Mouse (Mus musculus) heart, embryonic 16.5 days (tissue): Measurements from ENCODE around the gene Ubfd1. TPM values are rescaled to one million over a fixed set of nuclear protein-coding genes. Genes with fewer than 3 reads are reported as not detected.

Experiments
- ATAC-seq: fragments of 200-750 bp; cut with Nextera tagmentation; replicated peaks from 2 replicates; pipeline ENCODE4 v1.8.0; 2017; ENCODE audit warnings: moderate number of reproducible peaks; ENCODE audit not compliant: insufficient read depth, low FRiP score; ENCODE audit errors: extremely low read depth
- H3K27ac ChIP-seq: fragments of 300-500 bp; sonication (generic); 2 replicates; pipeline ENCODE4 v1.5.1; 2014; ENCODE audit warnings: mild to moderate bottlenecking, low read length, control low read depth, moderate library complexity
- H3K27me3 ChIP-seq: fragments of 300-500 bp; sonication (generic); 2 replicates; pipeline ENCODE4 v1.6.1; 2014; ENCODE audit warnings: low read length, mixed read lengths; ENCODE audit not compliant: control insufficient read depth, insufficient read depth
- H3K36me3 ChIP-seq: fragments of 300-500 bp; sonication (generic); 2 replicates; pipeline ENCODE4 v1.6.1; 2014; ENCODE audit not compliant: control insufficient read depth, insufficient read depth
- H3K4me1 ChIP-seq: fragments of 300-500 bp; sonication (generic); 2 replicates; pipeline ENCODE4 v1.6.1; 2014; ENCODE audit warnings: low read length, mixed read lengths; ENCODE audit not compliant: control insufficient read depth, insufficient read depth
- H3K4me2 ChIP-seq: fragments of 300-500 bp; sonication (generic); 2 replicates; pipeline ENCODE4 v1.6.1; 2014; ENCODE audit warnings: low read depth, mild to moderate bottlenecking, control low read depth, low read length
- H3K4me3 ChIP-seq: fragments of 300-500 bp; sonication (generic); 2 replicates; pipeline ENCODE4 v1.5.1; 2014; ENCODE audit warnings: mild to moderate bottlenecking, control low read depth, low read length
- H3K9ac ChIP-seq: fragments of 300-500 bp; sonication (generic); 2 replicates; pipeline ENCODE4 v1.6.1; 2014; ENCODE audit warnings: low read length, control low read depth
- H3K9me3 ChIP-seq: fragments of 300-500 bp; sonication (generic); replicated peaks from 2 replicates; pipeline ENCODE4 v1.6.1; 2016; ENCODE audit warnings: low read length; ENCODE audit not compliant: control insufficient read depth
- WGBS: fragments of 180-500 bp; shearing (Covaris S2); extraction: QIAGEN DNeasy Blood & Tissue Kit; methylation state at CpG from one replicate; pipeline ENCODE4 v1.1.7; 2014; 5-methylcytosine and 5-hydroxymethylcytosine counted together
- polyA plus RNA-seq: library from polyadenylated mRNA; unstranded; fragments of >200 nt; fragmentation: Nextera tagmentation; extraction: Ambion mirVana; gene quantifications from 2 replicates; pipeline ENCODE4 v1.2.1, GENCODE M21; 2015

Ubfd1 gene
- polyA plus RNA-seq, result 43.1 and 44.5 TPM in 2 replicates

DNA sequence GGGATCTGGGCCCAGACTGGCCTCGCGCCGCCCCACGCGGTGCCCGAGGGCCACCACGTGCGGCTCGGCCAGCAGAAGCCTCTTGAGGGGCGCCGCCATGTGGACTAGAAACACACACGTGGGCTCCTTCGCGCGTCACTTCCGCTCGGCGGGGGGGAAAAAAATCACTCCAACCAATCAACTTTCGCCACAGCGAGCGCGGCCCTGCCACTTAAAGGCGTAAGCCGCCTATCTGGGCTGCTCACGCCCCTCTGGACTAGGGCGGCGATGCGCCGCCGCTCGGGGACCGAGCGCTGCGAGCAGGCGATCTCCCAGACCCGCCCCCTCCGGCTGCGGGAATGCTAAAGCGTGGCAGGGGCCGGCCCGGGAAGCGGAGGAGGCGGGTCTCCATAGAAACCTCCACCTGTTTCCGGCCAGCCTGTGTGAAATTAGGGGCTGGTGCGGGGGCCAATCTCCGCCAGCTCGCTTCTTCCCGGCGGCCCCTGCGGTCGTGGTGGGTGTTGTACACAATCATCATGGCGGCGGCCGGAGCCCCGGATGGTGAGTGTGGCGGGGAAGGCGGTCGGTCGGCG is at the start of gene Ubfd1, which contains the start of gene Ears2:
Ubfd1 (plus strand) TSS at position 231 of the 572 bp plus-strand sequence.
Ears2 (minus strand) TSS at position 319 of the 572 bp plus-strand sequence.
- ATAC-seq, result peak; percentile 98
- Histone ChIP-seq H3K27ac (peak within 1 kb of the TSS; percentile 87), H3K9me3 (no peaks in the 10 kb centered on the region), H3K36me3 (peaks cover 26% of the 10 kb centered on the region), H3K4me3 (peak within 1 kb of the TSS; percentile 99), H3K4me1 (peaks cover 31% of the 10 kb centered on the region), H3K27me3 (no peaks in the 10 kb centered on the region), H3K9ac (peak within 1 kb of the TSS; percentile 97), H3K4me2 (peak within 1 kb of the TSS; percentile 96)
- WGBS, result under 1% methylated on average over 60 of the region's 60 CpGs

DNA sequence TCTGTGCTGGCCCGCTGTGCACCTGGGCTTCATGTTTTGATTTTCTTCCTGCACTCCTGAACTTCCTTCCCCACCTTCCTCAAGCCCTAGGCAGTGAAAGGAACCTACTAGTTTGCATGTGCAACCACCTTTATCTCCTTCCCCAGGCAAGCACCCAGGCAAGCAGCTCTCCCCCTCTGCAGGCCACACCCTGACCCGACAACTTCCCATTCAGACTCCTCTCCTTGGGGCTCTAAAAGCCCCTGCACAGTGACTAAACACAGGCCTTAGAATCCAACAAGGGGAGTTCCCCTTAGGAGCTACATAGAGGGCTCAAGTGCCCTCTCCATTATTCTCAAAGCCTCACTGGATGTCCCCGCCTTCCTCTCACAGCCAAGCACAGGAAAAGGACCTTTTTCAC is 48.7 kb upstream of the Ubfd1 start:
- Histone ChIP-seq H3K4me3 (0 out of 2 replicates have a peak overlapping the region, but pooled peaks have one; percentile 12), H3K27me3 (no peaks in the 10 kb centered on the region), H3K9me3 (no peaks in the 10 kb centered on the region), H3K9ac (0 out of 2 replicates have a peak overlapping the region, but pooled peaks have one; percentile 26), H3K4me2 (peak overlapping the region; percentile 23; the same call in 1 of the 2 replicates), H3K4me1 (peaks cover 40% of the 10 kb centered on the region), H3K27ac (peak overlapping the region; percentile 37), H3K36me3 (no peaks in the 10 kb centered on the region; the same call in 1 of the 2 replicates)
- ATAC-seq, result no peak
- WGBS, result 39% methylated on average over 3 of the region's 3 CpGs

DNA sequence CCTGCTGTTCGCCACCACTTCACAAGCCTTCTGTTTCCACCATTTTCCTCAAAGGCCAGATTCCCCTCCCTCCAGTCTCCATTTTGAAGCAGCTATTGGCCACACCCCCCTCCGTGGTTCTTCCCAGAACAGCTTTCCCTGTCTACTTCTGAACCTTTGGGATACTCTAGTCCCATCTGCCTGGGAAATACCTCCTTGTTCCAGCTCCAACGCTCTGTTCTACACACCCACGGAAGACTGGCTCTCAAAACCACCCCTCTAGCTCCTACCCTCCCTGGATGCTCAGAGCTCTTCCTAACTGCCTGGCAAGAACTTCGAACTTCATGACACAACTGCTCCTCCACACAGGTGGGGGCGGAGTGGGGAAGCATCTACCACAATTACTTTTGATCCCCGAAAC is 48.0 kb upstream of the Ubfd1 start:
- Histone ChIP-seq H3K27me3 (no peaks in the 10 kb centered on the region), H3K36me3 (no peaks in the 10 kb centered on the region; the same call in 1 of the 2 replicates), H3K4me1 (peaks cover 40% of the 10 kb centered on the region), H3K27ac (no peak overlapping the region), H3K9ac (peak overlapping the region; percentile 30), H3K4me2 (peak overlapping the region; percentile 74), H3K9me3 (no peaks in the 10 kb centered on the region), H3K4me3 (peak overlapping the region; percentile 12)
- WGBS, result 83% methylated on average over 7 of the region's 7 CpGs
- ATAC-seq, result no peak

DNA sequence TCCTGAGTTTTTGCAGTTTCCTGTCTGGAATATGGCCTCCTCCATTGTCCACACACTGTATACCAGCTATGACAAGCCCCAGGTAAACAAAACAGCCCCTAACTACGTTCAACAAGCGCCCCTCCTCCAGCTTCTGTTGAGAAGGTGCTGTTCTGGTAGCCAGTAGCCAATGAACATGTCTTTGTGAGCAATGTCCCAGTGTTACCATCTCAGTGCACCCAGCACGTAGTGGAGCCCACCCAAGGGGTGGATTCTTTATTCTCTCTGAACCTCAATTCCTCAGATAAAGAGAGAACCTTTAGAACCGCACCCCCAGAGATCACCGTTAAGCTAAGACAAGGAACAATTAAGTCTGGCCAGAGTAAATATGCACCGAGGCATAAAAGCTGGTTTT is 46.7 kb upstream of the Ubfd1 start:
- WGBS, result 3% methylated on average over 6 of the region's 6 CpGs

DNA sequence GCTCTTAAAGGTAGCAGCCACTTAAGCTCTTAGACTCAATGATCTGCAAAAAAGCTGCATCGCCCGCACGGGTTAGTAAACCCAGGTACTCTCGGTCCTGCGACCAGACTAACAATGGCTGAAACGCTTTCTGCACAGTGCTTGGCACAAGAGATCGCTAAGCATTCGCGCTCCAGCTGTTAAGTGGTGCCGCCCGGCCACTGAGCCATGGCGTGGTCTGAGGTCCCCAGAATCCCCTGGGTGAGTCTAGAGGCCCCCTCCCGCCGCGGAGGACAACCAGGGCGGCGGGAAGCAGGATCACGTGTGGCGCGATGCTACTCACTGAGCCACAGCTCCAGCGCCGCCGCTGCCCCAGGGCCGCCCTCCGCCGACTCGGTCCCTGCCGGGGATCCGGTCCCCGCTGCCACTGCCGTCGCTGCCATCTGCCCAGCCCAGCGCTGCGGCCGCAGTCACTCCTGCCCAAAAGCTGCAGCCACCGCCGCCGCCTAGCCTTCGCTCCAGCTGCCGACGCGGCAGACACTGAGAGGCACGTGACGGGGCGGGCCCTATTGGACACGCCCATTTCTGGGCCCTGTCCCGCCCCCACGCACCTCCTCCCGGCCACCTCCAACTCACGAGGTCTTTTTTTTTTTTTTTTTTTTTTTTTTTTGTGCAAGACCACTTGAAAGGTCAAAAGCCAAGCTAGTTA is 46.2 kb upstream of the Ubfd1 start, which contains the start of gene Gga2:
Gga2 (minus strand) TSS at position 556 of the 688 bp plus-strand sequence.
- under 1% methylated on average over 50 of the region's 50 CpGs for WGBS
- Histone ChIP-seq H3K9ac (peak within 1 kb of the TSS; percentile 82), H3K4me2 (peak within 1 kb of the TSS; percentile 74), H3K27me3 (no peaks in the 10 kb centered on the region), H3K9me3 (no peaks in the 10 kb centered on the region), H3K4me1 (peaks cover 24% of the 10 kb centered on the region), H3K4me3 (peak within 1 kb of the TSS; percentile 68), H3K36me3 (no peaks in the 10 kb centered on the region; the same call in 1 of the 2 replicates), H3K27ac (peak within 1 kb of the TSS; percentile 85)
- ATAC-seq, result peak; percentile 84

More for the DNA sequence above, 46.7 kb upstream of the Ubfd1 start:
- no peaks in the 10 kb centered on the region; the same call in 1 of the 2 replicates for H3K36me3 ChIP-seq
- H3K4me2 ChIP-seq, result peak overlapping the region; percentile 74
- H3K9ac ChIP-seq, result peak overlapping the region; percentile 82
- no peaks in the 10 kb centered on the region for H3K27me3 ChIP-seq
- H3K27ac ChIP-seq, result peak overlapping the region; percentile 85
- peaks cover 30% of the 10 kb centered on the region for H3K4me1 ChIP-seq
- peak; percentile 8; the same call in 1 of the 2 replicates for ATAC-seq
- no peaks in the 10 kb centered on the region for H3K9me3 ChIP-seq
- peak overlapping the region; percentile 68 for H3K4me3 ChIP-seq

DNA sequence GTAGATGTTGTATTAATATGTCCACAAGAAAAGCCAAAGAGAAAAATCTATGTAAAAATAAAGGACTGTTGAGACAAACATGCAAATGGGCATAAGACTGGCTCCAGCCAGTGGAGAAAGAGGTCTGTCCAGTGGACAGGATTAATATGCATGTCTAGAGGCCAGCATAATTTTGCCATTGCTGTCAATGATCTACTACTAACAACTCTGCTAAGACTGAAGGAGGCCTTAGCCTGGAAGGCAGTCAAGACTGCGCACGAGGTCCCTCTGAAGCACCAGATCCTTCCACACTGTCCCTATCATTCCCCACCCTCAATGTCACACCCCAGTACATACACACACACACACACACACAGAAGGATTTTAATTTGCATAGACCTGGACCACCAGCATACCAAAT is 44.8 kb upstream of the Ubfd1 start:
- peaks cover 19% of the 10 kb centered on the region for H3K4me1 ChIP-seq
- no peaks in the 10 kb centered on the region for H3K9me3 ChIP-seq
- no peak overlapping the region for H3K27ac ChIP-seq
- H3K4me2 ChIP-seq, result no peak overlapping the region
- no peak overlapping the region for H3K4me3 ChIP-seq
- H3K9ac ChIP-seq, result no peak overlapping the region
- no peaks in the 10 kb centered on the region; the same call in 1 of the 2 replicates for H3K36me3 ChIP-seq
- no peaks in the 10 kb centered on the region for H3K27me3 ChIP-seq
- WGBS, result 96% methylated on average over 2 of the region's 2 CpGs
- no peak for ATAC-seq

DNA sequence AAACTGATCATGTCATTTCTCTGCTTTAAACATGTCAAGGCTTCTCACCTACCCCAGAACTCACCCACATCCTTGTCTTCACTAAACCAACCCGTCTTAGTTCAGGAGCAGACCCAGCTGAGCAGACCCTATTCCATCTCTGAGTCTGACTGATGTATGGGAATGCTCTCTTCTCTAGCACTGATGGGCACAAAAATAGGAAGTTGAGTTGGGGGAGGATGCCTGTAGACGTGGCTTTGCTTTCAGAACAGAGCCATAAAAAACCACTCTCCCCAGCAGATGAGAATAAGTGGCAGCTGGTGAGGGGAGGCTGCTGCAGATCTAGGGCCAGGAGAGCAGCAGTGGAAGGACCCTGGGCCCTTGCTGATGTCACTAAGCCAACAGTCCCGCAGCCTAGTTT is 33.6 kb upstream of the Ubfd1 start:
- H3K36me3 ChIP-seq, result peaks cover 12% of the 10 kb centered on the region
- no peaks in the 10 kb centered on the region for H3K4me1 ChIP-seq
- H3K4me3 ChIP-seq, result no peak overlapping the region
- H3K9me3 ChIP-seq, result no peaks in the 10 kb centered on the region
- no peak overlapping the region for H3K4me2 ChIP-seq
- H3K9ac ChIP-seq, result no peak overlapping the region
- no peaks in the 10 kb centered on the region for H3K27me3 ChIP-seq
- ATAC-seq, result no peak
- WGBS, result 59% methylated on average over 3 of the region's 3 CpGs
- no peak overlapping the region for H3K27ac ChIP-seq

DNA sequence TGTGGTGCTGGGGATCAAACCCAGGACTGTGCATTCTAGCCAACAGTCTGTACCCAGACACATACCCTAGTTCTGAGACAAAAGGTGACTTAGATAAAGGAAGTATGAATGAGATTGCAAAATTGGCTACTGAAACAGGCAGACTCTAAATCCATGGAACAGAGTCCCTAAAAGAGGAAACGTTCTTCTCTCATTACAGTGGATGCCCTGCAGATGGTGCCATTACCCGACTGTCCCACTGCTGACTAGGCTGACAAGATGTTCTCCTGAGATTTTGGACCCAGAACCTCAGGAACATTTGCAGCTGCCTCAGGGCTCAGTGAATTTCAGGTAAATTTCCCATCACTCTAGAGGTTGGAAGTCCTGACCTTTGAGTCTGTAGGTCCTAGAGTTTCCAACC is 32.6 kb upstream of the Ubfd1 start:
- H3K4me1 ChIP-seq, result no peaks in the 10 kb centered on the region
- 18% methylated on average over 2 of the region's 2 CpGs for WGBS
- H3K4me2 ChIP-seq, result no peak overlapping the region
- H3K27ac ChIP-seq, result no peak overlapping the region
- no peak overlapping the region for H3K9ac ChIP-seq
- peaks cover 22% of the 10 kb centered on the region for H3K36me3 ChIP-seq
- no peaks in the 10 kb centered on the region for H3K9me3 ChIP-seq
- no peaks in the 10 kb centered on the region for H3K27me3 ChIP-seq
- H3K4me3 ChIP-seq, result no peak overlapping the region
- ATAC-seq, result no peak; the same call in 1 of the 2 replicates

DNA sequence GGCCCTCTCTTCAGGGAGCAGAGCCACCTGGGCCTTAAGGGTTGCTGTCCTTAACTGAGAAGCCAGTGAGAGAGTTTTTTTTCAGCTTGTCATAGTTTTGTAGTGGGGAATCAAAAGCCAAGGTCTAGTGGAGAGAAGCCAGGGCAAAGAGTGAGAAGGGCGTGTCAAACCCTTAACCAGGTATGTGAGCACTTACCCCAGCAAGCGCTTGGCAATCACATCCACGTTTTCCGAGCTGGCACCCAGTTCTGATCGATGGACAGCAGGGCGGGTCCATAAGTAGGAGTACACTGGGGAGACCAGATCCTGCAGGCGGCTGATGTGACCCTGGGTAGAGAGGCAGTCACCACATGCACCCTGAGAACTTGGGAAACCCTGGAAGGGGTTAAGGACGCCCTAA is 22.9 kb upstream of the Ubfd1 start:
- ATAC-seq, result no peak
- H3K27me3 ChIP-seq, result no peaks in the 10 kb centered on the region
- H3K9me3 ChIP-seq, result no peaks in the 10 kb centered on the region
- H3K4me1 ChIP-seq, result peaks cover 37% of the 10 kb centered on the region
- H3K27ac ChIP-seq, result peak overlapping the region; percentile 97
- H3K4me2 ChIP-seq, result peak overlapping the region; percentile 44
- peaks cover 22% of the 10 kb centered on the region for H3K36me3 ChIP-seq
- WGBS, result 67% methylated on average over 8 of the region's 8 CpGs
- peak overlapping the region; percentile 24 for H3K9ac ChIP-seq
- H3K4me3 ChIP-seq, result peak overlapping the region; percentile 1
